Mouse (Mus musculus): ENCODE results near the gene Osbpl5. TPM values are rescaled to one million over a fixed set of nuclear protein-coding genes. Genes with fewer than 3 reads are reported as not detected.
A peak's percentile ranks its signal among the peaks of the same experiment; 100 is the strongest.
"Not testable (repeated sequence)": the region's sequence is repeated elsewhere in the genome, so short reads cannot be mapped to it uniquely, and the experiment has no call there.

Osbpl5 gene
- polyA plus RNA-seq, 1 experiment: 75.0 TPM

- no peaks in the 10 kb centered on the region for H3K27me3 ChIP-seq (replicated peaks; ENCODE audit: control insufficient read depth, insufficient read depth, low read length)
- H3K4me3 ChIP-seq (ENCODE audit: insufficient read depth, low read depth, low read length): peak within 1 kb of the TSS; percentile 77
- H3K27ac ChIP-seq (ENCODE audit: insufficient read depth, low read depth, low read length): 0 out of 2 replicates have a peak within 1 kb of the TSS, but pooled peaks have one; percentile 14
- peak; percentile 89 for DNase-seq
- no peaks in the 10 kb centered on the region for H3K36me3 ChIP-seq (ENCODE audit: control insufficient read depth, insufficient read depth, low read length)
- 5% methylated on average over 39 of the region's 39 CpGs for WGBS
- TF ChIP-seq POLR2A (IDR thresholded peaks at IDR 0.05; ENCODE audit: low read depth, low read length) (no peak), CTCF (conservative IDR thresholded peaks at IDR 0.05; ENCODE audit: insufficient read depth, insufficient read length, low read depth, low read length) (no peak)
- no peaks in the 10 kb centered on the region for H3K4me1 ChIP-seq (ENCODE audit: control insufficient read depth, insufficient read depth, low read length)
These were observed 107.6 kb downstream of the Osbpl5 start, which contains the start of gene Tnfrsf22 for GRCm38 (mm10) chr7:143649034-143649768. Tnfrsf22 (minus strand) TSS chr7:143649661.

- H3K36me3 ChIP-seq (ENCODE audit: control insufficient read depth, insufficient read depth, low read length); H3K27ac ChIP-seq (ENCODE audit: insufficient read depth, low read depth, low read length); H3K27me3 ChIP-seq (replicated peaks; ENCODE audit: control insufficient read depth, insufficient read depth, low read length); H3K4me1 ChIP-seq (ENCODE audit: control insufficient read depth, insufficient read depth, low read length); DNase-seq; H3K4me3 ChIP-seq (ENCODE audit: insufficient read depth, low read depth, low read length): not testable (repeated sequence)
- 96% methylated on average over 2 of the region's 2 CpGs for WGBS
These were observed 112.8 kb downstream of the Osbpl5 start for GRCm38 (mm10) chr7:143643949-143644348.

Other genes starting within 250 kb of the Osbpl5 start
- gene Nap1l4, start 207.9 kb downstream of the Osbpl5 start, polyA plus RNA-seq (2012; rRNA removed): 60.2 and 68.7 TPM in 2 replicates
- 8.9 and 9.6 TPM in 2 replicates for gene Cars, start 156.9 kb downstream of the Osbpl5 start, polyA plus RNA-seq (2012; rRNA removed)
- gene Tnfrsf26, start 128.3 kb downstream of the Osbpl5 start, polyA plus RNA-seq (2012; rRNA removed): 0.91 and 1.4 TPM in 2 replicates
- 5.4 and 5.6 TPM in 2 replicates for gene Tnfrsf22, start 107.3 kb downstream of the Osbpl5 start, polyA plus RNA-seq (2012; rRNA removed)
- gene Tnfrsf23, start 71.1 kb downstream of the Osbpl5 start, polyA plus RNA-seq (2012; rRNA removed): 3.0 and 3.5 TPM in 2 replicates
- gene Mrgprg, start 10.0 kb upstream of the Osbpl5 start, polyA plus RNA-seq (2012; rRNA removed): 0.33 and 1.1 TPM in 2 replicates
- 2.3 and 2.8 TPM in 2 replicates for gene Mrgpre, start 27.5 kb upstream of the Osbpl5 start, polyA plus RNA-seq (2012; rRNA removed)
- 31.3 and 33.4 TPM in 2 replicates for gene Nadsyn1, start 65.9 kb upstream of the Osbpl5 start, polyA plus RNA-seq (2012; rRNA removed)
- gene Dhcr7, start 66.2 kb upstream of the Osbpl5 start, polyA plus RNA-seq (2012; rRNA removed): 51.7 and 81.9 TPM in 2 replicates
- not detected in 2 replicates for gene Gm498, start 109.9 kb upstream of the Osbpl5 start, polyA plus RNA-seq (2012; rRNA removed)
- gene Shank2, start 244.9 kb upstream of the Osbpl5 start, polyA plus RNA-seq (2012; rRNA removed): 16.1 and 17.1 TPM in 2 replicates

All from kidney, adult 2 months (tissue).